Mouse (Mus musculus): ENCODE data around the gene Sema4d.

GRCm38 (mm10) chr13:51747069-51747468 is 46.5 kb downstream of the Sema4d start:
- TF ChIP-seq POLR2AphosphoS2 (IDR thresholded peaks at IDR 0.05; ENCODE audit: low read length) = no peak
- no peak for TF ChIP-seq POLR2A (IDR thresholded peaks at IDR 0.05; ENCODE audit: control insufficient read depth in 1 of 2, insufficient read depth in 1 of 2, low read depth in 1 of 2, low read length in 2 of 2, poor library complexity in 1 of 2)
- no peak for TF ChIP-seq EP300 (IDR thresholded peaks at IDR 0.05; ENCODE audit: low read depth in 1 of 2, low read length in 2 of 2)
- no peak for TF ChIP-seq KAT2A (conservative IDR thresholded peaks at IDR 0.05; ENCODE audit: low read depth, low read length)
- TF ChIP-seq UBTF (IDR thresholded peaks at IDR 0.05; ENCODE audit: borderline replicate concordance, insufficient read depth, low read depth, low read length) = no peak
- no peak for TF ChIP-seq GATA1 (IDR thresholded peaks at IDR 0.05; ENCODE audit: low read depth, low read length)
- no peak for TF ChIP-seq CTCF (IDR thresholded peaks at IDR 0.05 in 2 of 3, conservative IDR thresholded peaks at IDR 0.05 in 1 of 3; ENCODE audit: control insufficient read depth in 1 of 3, insufficient read depth in 1 of 3, low read depth in 2 of 3, low read length in 3 of 3, poor library complexity in 1 of 3, severe bottlenecking in 1 of 3)
- no peak for TF ChIP-seq CHD1 (IDR thresholded peaks at IDR 0.05; ENCODE audit: low read depth, low read length)
- TF ChIP-seq JUND (IDR thresholded peaks at IDR 0.05; ENCODE audit: low read depth, low read length) = no peak
- no peak for TF ChIP-seq ZKSCAN1 (IDR thresholded peaks at IDR 0.05; ENCODE audit: low read depth, low read length)
